Mouse (Mus musculus) brown adipose tissue, adult 24 weeks (tissue): ENCODE data around the gene Aipl1. TPM values are rescaled to one million over a fixed set of nuclear protein-coding genes. Genes with fewer than 3 reads are reported as not detected.
"Not testable (repeated sequence)": the region's sequence is repeated elsewhere in the genome, so short reads cannot be mapped to it uniquely, and the experiment has no call there.

ENCODE experiments used
- H3K27ac ChIP-seq: fragments of 200-500 bp; replicated peaks from 2 replicates; pipeline ENCODE4 v1.5.1; 2012; ENCODE audit warnings: low read depth, mild to moderate bottlenecking, low read length
- H3K4me1 ChIP-seq: fragments of 200-500 bp; 2 replicates; pipeline ENCODE4 v1.6.1; 2012; ENCODE audit warnings: low read length, mixed read lengths; ENCODE audit not compliant: control insufficient read depth, insufficient read depth, insufficient read length
- H3K4me3 ChIP-seq: fragments of 200-500 bp; 2 replicates; pipeline ENCODE4 v1.5.1; 2012; ENCODE audit warnings: low read depth, mild to moderate bottlenecking, low read length, moderate library complexity; ENCODE audit not compliant: insufficient read depth
- polyA plus RNA-seq: library from polyadenylated mRNA; stranded (reverse); fragments of >200 nt; gene quantifications from 2 replicates; pipeline ENCODE4 v1.2.4, GENCODE M21; 2012; ENCODE audit not compliant: missing spikeins, insufficient read depth, insufficient read length

Aipl1 gene
- polyA plus RNA-seq, 1 experiment, result not detected

DNA sequence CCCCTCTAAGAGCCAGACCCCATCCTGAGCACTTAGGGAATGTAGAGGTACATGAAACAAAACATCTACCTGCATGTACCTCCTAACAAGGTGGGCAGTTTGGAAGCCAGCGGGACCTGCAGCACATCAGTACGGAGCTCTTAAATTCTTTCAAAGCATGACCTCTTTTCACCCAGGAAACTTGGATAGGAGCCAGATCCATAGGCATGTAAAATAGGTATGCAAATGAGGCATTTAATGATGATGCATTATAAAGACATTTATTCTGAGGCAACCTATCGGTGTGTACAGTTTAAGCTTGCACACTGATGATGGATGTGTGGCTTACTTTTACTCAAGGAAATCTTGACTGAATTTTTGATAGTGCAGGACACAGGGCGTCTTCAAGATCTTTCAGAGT is 22.6 kb downstream of the Aipl1 start:
- H3K27ac ChIP-seq, result no peak overlapping the region

GRCm38 (mm10) chr11:72011955-72012354 is 25.4 kb downstream of the Aipl1 start:
- H3K4me3 ChIP-seq, result no peak overlapping the region
- H3K4me1 ChIP-seq, result no peaks in the 10 kb centered on the region
- H3K27ac ChIP-seq, result no peak overlapping the region

More for the DNA sequence above, 22.6 kb downstream of the Aipl1 start:
- H3K4me1 ChIP-seq, result no peaks in the 10 kb centered on the region
- H3K4me3 ChIP-seq, result no peak overlapping the region

DNA sequence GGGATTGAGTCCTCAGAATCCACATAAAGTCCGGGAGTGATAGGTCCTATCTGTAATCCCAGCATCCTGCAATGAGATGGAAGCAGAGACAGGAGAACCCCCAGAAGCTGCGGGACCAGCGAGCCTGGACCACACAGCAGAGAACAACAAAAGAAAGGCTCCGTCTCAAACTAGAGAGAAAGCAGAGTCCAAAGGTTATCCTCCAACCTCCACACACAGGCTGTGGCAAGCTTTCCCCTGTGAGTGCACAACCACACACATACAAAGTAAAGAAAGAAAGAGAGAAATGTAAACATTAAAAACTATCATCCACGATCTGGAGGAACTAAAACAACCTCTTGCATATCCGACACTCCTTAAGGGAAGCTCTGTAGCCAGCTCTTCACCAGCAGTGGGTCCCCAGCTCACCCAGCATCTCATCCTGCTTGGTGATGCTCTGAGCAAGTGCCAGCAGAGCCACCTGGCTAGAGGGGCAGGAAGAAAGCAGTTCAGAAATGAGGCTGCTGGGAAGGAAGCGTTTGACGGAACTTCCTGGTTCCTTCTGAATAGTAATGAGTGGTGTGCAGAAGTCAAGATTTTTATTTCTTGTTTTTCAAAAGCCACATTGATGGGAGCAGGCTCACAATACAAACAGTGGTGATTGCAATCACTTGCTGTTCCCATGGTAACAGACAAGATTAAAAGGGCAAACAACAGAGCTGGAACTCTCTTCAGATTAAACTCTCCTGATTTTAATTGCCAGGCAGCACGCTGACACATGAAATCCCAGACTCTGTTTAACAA is 26.2 kb downstream of the Aipl1 start:
- Histone ChIP-seq H3K4me1 (no peaks in the 10 kb centered on the region), H3K27ac (no peak overlapping the region), H3K4me3 (no peak overlapping the region)

GRCm38 (mm10) chr11:72010367-72010766 is 26.9 kb downstream of the Aipl1 start:
- Histone ChIP-seq H3K4me1 (no peaks in the 10 kb centered on the region), H3K27ac (no peak overlapping the region), H3K4me3 (no peak overlapping the region)

DNA sequence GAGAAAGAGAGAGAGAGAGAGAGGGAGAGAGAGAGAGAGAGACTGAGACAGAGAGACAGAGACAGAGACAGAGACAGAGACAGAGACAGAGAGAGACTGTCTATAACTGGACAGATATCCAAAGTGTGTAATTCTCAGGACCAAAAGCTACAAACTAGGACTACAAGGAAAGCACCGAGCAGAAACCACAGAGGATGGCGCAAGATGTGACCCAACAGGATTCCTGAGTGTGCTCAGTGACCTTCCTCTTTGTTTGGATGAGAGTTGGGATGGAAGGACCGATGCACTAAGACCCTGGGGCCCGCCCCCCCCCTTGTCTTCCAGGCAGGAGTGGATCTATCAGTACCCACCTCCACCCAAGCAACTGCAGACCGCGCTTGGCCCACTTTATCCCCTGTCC is 31.8 kb downstream of the Aipl1 start:
- Histone ChIP-seq H3K4me1 (no peaks in the 10 kb centered on the region), H3K4me3 (no peak overlapping the region), H3K27ac (no peak overlapping the region)

DNA sequence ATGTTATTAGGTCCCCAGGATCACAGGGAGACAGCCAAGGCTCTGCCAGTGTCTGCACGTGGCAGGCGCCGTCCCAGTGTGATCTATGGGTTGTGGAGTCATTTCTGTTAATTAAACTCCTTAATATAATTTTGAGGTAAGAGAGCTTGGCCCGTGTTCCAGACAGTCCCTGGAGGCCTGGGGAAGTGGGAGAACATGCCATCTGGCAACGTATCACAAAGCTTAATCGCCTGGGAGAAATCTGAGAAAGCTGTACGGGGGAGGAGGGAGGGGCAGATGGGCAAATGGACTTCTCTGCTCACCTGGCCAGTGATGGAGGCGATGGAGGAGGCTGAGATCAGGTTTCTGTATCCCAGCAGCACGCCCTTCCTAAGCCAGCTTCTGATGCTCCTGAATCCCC is 34.1 kb downstream of the Aipl1 start:
- Histone ChIP-seq H3K4me1 (no peaks in the 10 kb centered on the region), H3K27ac (no peak overlapping the region), H3K4me3 (no peak overlapping the region)

DNA sequence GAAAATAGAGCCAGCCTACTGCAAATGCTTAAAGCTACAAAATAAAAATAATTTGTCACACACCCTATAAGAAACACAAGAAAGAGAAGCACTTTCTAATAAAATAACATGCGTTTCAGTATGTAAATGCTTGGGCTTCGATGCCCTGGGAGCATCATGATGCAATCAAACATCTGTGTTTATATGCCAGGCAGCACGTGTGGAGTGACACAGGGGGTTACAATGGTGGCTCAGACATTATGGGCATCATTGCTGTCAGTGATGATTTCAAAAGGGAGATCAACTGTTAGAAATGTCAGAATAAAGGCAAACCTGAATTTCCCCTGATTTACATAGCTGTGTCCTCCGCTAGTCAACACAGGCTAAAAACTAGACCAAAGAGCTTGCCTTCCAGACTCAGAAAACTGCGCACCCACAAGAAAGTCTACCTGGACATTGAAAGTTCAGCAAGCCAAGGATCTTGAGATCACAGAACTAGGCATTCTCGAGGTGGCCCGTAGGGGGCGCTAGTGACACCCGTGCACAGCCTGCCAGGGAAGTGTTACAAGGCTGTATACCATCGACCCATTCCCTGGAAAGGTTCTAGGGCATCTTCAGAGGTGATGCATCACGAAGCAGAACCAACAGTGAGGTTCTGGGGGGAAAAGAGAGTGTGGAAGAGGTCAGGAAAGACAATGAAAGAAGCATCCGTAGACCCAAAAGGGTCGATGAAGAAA is 35.0 kb downstream of the Aipl1 start:
- Histone ChIP-seq H3K4me1 (no peaks in the 10 kb centered on the region), H3K27ac (no peak overlapping the region), H3K4me3 (no peak overlapping the region)

DNA sequence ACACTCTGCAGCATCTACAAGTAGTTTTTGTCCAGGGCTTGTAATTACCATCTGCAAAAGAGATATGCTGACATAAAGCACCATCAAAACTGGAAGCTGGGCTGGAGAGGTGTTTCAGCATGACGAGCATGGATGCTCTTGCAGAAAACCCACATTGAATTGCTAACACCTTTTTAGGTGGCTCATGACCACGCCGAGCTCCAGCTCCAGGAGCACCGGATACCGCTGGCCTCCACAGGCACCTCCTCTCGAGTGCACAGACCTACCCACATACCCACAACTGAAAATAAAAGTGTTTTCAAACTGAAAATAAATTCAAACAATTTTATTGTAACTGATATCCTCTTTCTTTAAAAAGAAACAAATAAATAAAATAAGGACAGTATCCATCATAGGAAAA is 37.1 kb downstream of the Aipl1 start:
- Histone ChIP-seq H3K4me3 (no peak overlapping the region), H3K27ac (no peak overlapping the region), H3K4me1 (no peaks in the 10 kb centered on the region; the same call in 1 of the 2 replicates)

DNA sequence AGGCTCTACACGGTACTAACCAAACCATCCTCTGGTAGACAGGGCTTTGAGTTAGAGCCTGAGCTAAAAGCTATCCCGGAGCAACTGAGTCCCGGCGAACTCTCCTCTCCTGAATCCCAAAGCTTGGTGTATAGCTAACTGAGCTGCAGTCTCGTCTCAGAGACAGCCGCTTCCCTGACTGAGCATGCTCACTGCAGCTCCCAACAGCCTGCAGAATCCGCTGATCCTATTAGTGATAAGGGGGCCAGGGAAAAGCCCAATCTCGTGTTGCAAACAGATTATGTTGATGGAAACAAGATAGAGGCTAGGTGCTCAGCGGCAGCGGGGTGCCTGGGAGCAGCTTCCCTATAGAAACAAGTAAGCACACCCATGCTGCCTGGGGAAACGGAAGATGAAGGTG is 40.5 kb downstream of the Aipl1 start:
- Histone ChIP-seq H3K27ac (no peak overlapping the region), H3K4me1 (no peaks in the 10 kb centered on the region; the same call in 1 of the 2 replicates), H3K4me3 (no peak overlapping the region)

- no peak overlapping the region for H3K27ac ChIP-seq
- H3K4me1 ChIP-seq, result no peaks in the 10 kb centered on the region; the same call in 1 of the 2 replicates
- 0 out of 2 replicates have a peak overlapping the region, but pooled peaks have one; percentile 2 for H3K4me3 ChIP-seq
Measured at GRCm38 (mm10) chr11:71995968-71996511, 41.3 kb downstream of the Aipl1 start.

GRCm38 (mm10) chr11:71992438-71992837 is 44.9 kb downstream of the Aipl1 start:
- Histone ChIP-seq H3K4me3 (no peak overlapping the region), H3K4me1 (no peaks in the 10 kb centered on the region; the same call in 1 of the 2 replicates), H3K27ac (no peak overlapping the region)

GRCm38 (mm10) chr11:71991541-71991940 is 45.8 kb downstream of the Aipl1 start:
- H3K27ac ChIP-seq, result no peak overlapping the region
- no peak overlapping the region for H3K4me3 ChIP-seq
- H3K4me1 ChIP-seq, result no peaks in the 10 kb centered on the region

- H3K4me3 ChIP-seq, H3K4me1 ChIP-seq, H3K27ac ChIP-seq: not testable (repeated sequence)
Measured at GRCm38 (mm10) chr11:71989407-71989806, 47.9 kb downstream of the Aipl1 start.

GRCm38 (mm10) chr11:71987159-71988150 is 49.9 kb downstream of the Aipl1 start:
- H3K4me1 ChIP-seq, result no peaks in the 10 kb centered on the region
- H3K4me3 ChIP-seq, result no peak overlapping the region
- no peak overlapping the region for H3K27ac ChIP-seq

DNA sequence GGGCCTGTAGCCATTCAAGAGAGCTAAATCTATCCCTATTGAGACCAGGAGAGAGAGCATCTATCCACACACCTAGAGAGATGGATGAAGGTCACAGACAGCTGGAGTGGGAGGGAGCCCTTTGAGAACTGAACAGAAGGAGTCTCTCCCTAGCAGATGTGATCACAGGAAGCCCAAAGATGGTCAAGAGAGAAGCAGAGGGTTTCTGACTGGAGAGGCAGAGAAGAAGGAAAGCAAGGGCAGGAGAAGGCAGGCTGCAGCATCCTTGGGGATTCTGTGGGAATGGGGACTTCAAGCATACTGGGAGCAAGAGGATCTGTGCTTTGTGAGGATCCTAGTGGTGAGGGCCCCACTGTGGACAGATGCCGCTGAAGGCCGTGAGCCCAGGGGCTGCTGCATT is 51.5 kb downstream of the Aipl1 start:
- Histone ChIP-seq H3K4me1 (no peaks in the 10 kb centered on the region), H3K4me3 (no peak overlapping the region), H3K27ac (no peak overlapping the region)
